Mouse (Mus musculus): ENCODE data around the gene Gm17349. TPM values are rescaled to one million over a fixed set of nuclear protein-coding genes. Genes with fewer than 3 reads are reported as not detected.

The Gm17349 gene
- polyA plus RNA-seq, 1 experiment from 2014 or later, result not detected

GRCm38 (mm10) chr15:99723515-99724291 is 18.4 kb upstream of the Gm17349 start:
- peak overlapping the region; percentile 94; the same call in 1 of the 2 replicates for H3K4me3 ChIP-seq (ENCODE audit: low read depth, low read length)
- peaks cover 9% of the 10 kb centered on the region for H3K36me3 ChIP-seq (ENCODE audit: control insufficient read depth, insufficient read depth, low read length)
- peak overlapping the region; percentile 60 for H3K9ac ChIP-seq (ENCODE audit: low read depth, low read length)
- WGBS (ENCODE audit: insufficient replicate concordance), result 14% methylated on average over 11 of the region's 11 CpGs
- H3K4me1 ChIP-seq (ENCODE audit: control insufficient read depth, insufficient read depth, low read length), result peaks cover 26% of the 10 kb centered on the region
- peak overlapping the region; percentile 72 for H3K4me2 ChIP-seq
- no peaks in the 10 kb centered on the region for H3K27me3 ChIP-seq (ENCODE audit: control insufficient read depth, insufficient read depth, low read length)
- ATAC-seq (replicated peaks; ENCODE audit: insufficient number of reproducible peaks, low FRiP score, low TSS enrichment), result no peak
- H3K27ac ChIP-seq (ENCODE audit: low read depth, low read length), result peak overlapping the region; percentile 95
- H3K9me3 ChIP-seq (replicated peaks; ENCODE audit: control insufficient read depth, low read length), result no peaks in the 10 kb centered on the region; the same call in 1 of the 2 replicates

- Histone ChIP-seq H3K9me3 (replicated peaks; ENCODE audit: control insufficient read depth, low read length) (no peaks in the 10 kb centered on the region), H3K36me3 (ENCODE audit: control insufficient read depth, insufficient read depth, low read length) (peaks cover 4% of the 10 kb centered on the region), H3K4me2 (peak overlapping the region; percentile 72), H3K9ac (ENCODE audit: low read depth, low read length) (peak overlapping the region; percentile 60), H3K27me3 (ENCODE audit: control insufficient read depth, insufficient read depth, low read length) (no peaks in the 10 kb centered on the region), H3K4me3 (ENCODE audit: low read depth, low read length) (no peak overlapping the region), H3K27ac (ENCODE audit: low read depth, low read length) (peak overlapping the region; percentile 95), H3K4me1 (ENCODE audit: control insufficient read depth, insufficient read depth, low read length) (peaks cover 26% of the 10 kb centered on the region)
- 48% methylated on average over 10 of the region's 10 CpGs for WGBS (ENCODE audit: insufficient replicate concordance)
- no peak for ATAC-seq (replicated peaks; ENCODE audit: insufficient number of reproducible peaks, low FRiP score, low TSS enrichment)
Measured at GRCm38 (mm10) chr15:99723120-99723514, 17.8 kb upstream of the Gm17349 start.

- H3K9me3 ChIP-seq (replicated peaks; ENCODE audit: control insufficient read depth, low read length), result no peaks in the 10 kb centered on the region
Measured at GRCm38 (mm10) chr15:99721921-99722743, 16.8 kb upstream of the Gm17349 start.

GRCm38 (mm10) chr15:99719865-99720264 is 14.6 kb upstream of the Gm17349 start:
- Histone ChIP-seq H3K4me2 (no peak overlapping the region), H3K4me3 (ENCODE audit: low read depth, low read length) (no peak overlapping the region), H3K4me1 (ENCODE audit: control insufficient read depth, insufficient read depth, low read length) (peaks cover 26% of the 10 kb centered on the region), H3K9ac (ENCODE audit: low read depth, low read length) (no peak overlapping the region), H3K27ac (ENCODE audit: low read depth, low read length) (no peak overlapping the region), H3K36me3 (ENCODE audit: control insufficient read depth, insufficient read depth, low read length) (no peaks in the 10 kb centered on the region), H3K9me3 (replicated peaks; ENCODE audit: control insufficient read depth, low read length) (no peaks in the 10 kb centered on the region), H3K27me3 (ENCODE audit: control insufficient read depth, insufficient read depth, low read length) (no peaks in the 10 kb centered on the region)
- no peak for ATAC-seq (replicated peaks; ENCODE audit: insufficient number of reproducible peaks, low FRiP score, low TSS enrichment)
- WGBS (ENCODE audit: insufficient replicate concordance), result 70% methylated on average over 8 of the region's 8 CpGs

More at GRCm38 (mm10) chr15:99721921-99722743, 16.8 kb upstream of the Gm17349 start:
- H3K36me3 ChIP-seq (ENCODE audit: control insufficient read depth, insufficient read depth, low read length), result no peaks in the 10 kb centered on the region
- no peak overlapping the region for H3K9ac ChIP-seq (ENCODE audit: low read depth, low read length)
- WGBS (ENCODE audit: insufficient replicate concordance), result 69% methylated on average over 25 of the region's 25 CpGs
- ATAC-seq (replicated peaks; ENCODE audit: insufficient number of reproducible peaks, low FRiP score, low TSS enrichment), result no peak
- no peaks in the 10 kb centered on the region for H3K27me3 ChIP-seq (ENCODE audit: control insufficient read depth, insufficient read depth, low read length)
- H3K4me1 ChIP-seq (ENCODE audit: control insufficient read depth, insufficient read depth, low read length), result peaks cover 26% of the 10 kb centered on the region
- H3K4me2 ChIP-seq, result no peak overlapping the region
- no peak overlapping the region for H3K27ac ChIP-seq (ENCODE audit: low read depth, low read length)
- H3K4me3 ChIP-seq (ENCODE audit: low read depth, low read length), result no peak overlapping the region

GRCm38 (mm10) chr15:99718461-99719021 is 13.3 kb upstream of the Gm17349 start:
- no peaks in the 10 kb centered on the region; the same call in 1 of the 2 replicates for H3K36me3 ChIP-seq (ENCODE audit: control insufficient read depth, insufficient read depth, low read length)
- WGBS (ENCODE audit: insufficient replicate concordance), result 86% methylated on average over 9 of the region's 9 CpGs
- peaks cover 22% of the 10 kb centered on the region for H3K4me1 ChIP-seq (ENCODE audit: control insufficient read depth, insufficient read depth, low read length)
- H3K4me3 ChIP-seq (ENCODE audit: low read depth, low read length), result no peak overlapping the region
- no peaks in the 10 kb centered on the region for H3K9me3 ChIP-seq (replicated peaks; ENCODE audit: control insufficient read depth, low read length)
- H3K9ac ChIP-seq (ENCODE audit: low read depth, low read length), result no peak overlapping the region
- no peak overlapping the region for H3K4me2 ChIP-seq
- no peak for ATAC-seq (replicated peaks; ENCODE audit: insufficient number of reproducible peaks, low FRiP score, low TSS enrichment)
- H3K27me3 ChIP-seq (ENCODE audit: control insufficient read depth, insufficient read depth, low read length), result no peaks in the 10 kb centered on the region
- H3K27ac ChIP-seq (ENCODE audit: low read depth, low read length), result no peak overlapping the region

- Histone ChIP-seq H3K4me3 (ENCODE audit: low read depth, low read length) (no peak within 1 kb of the TSS), H3K9me3 (replicated peaks; ENCODE audit: control insufficient read depth, low read length) (no peaks in the 10 kb centered on the region), H3K4me1 (ENCODE audit: control insufficient read depth, insufficient read depth, low read length) (peaks cover 15% of the 10 kb centered on the region), H3K36me3 (ENCODE audit: control insufficient read depth, insufficient read depth, low read length) (peaks cover 5% of the 10 kb centered on the region), H3K4me2 (no peak within 1 kb of the TSS), H3K27me3 (ENCODE audit: control insufficient read depth, insufficient read depth, low read length) (no peaks in the 10 kb centered on the region), H3K27ac (ENCODE audit: low read depth, low read length) (no peak within 1 kb of the TSS), H3K9ac (ENCODE audit: low read depth, low read length) (no peak within 1 kb of the TSS)
- 67% methylated on average over 26 of the region's 26 CpGs for WGBS (ENCODE audit: insufficient replicate concordance)
- ATAC-seq (replicated peaks; ENCODE audit: insufficient number of reproducible peaks, low FRiP score, low TSS enrichment), result no peak
Measured at GRCm38 (mm10) chr15:99717386-99718334, 12.4 kb upstream of the Gm17349 start, which contains the start of gene Gpd1. TSS of gene Gpd1 (plus strand) at chr15:99717515.

GRCm38 (mm10) chr15:99716814-99717213 is 11.5 kb upstream of the Gm17349 start:
- H3K9ac ChIP-seq (ENCODE audit: low read depth, low read length), result no peak overlapping the region
- peaks cover 9% of the 10 kb centered on the region for H3K36me3 ChIP-seq (ENCODE audit: control insufficient read depth, insufficient read depth, low read length)
- H3K4me3 ChIP-seq (ENCODE audit: low read depth, low read length), result no peak overlapping the region
- no peak overlapping the region for H3K4me2 ChIP-seq
- H3K27ac ChIP-seq (ENCODE audit: low read depth, low read length), result no peak overlapping the region
- peaks cover 11% of the 10 kb centered on the region; the same call in 1 of the 2 replicates for H3K4me1 ChIP-seq (ENCODE audit: control insufficient read depth, insufficient read depth, low read length)
- no peaks in the 10 kb centered on the region for H3K27me3 ChIP-seq (ENCODE audit: control insufficient read depth, insufficient read depth, low read length)
- ATAC-seq (replicated peaks; ENCODE audit: insufficient number of reproducible peaks, low FRiP score, low TSS enrichment), result no peak
- no peaks in the 10 kb centered on the region for H3K9me3 ChIP-seq (replicated peaks; ENCODE audit: control insufficient read depth, low read length)
- 84% methylated on average over 12 of the region's 12 CpGs for WGBS (ENCODE audit: insufficient replicate concordance)
